Mouse (Mus musculus) G1E (cell line): ENCODE results near the gene Adam12. TPM values are rescaled to one million over a fixed set of nuclear protein-coding genes. Genes with fewer than 3 reads are reported as not detected.

Source experiments
- ATAC-seq: 2 replicates; pipeline ENCODE4 v1.8.0; 2016; ENCODE audit warnings: mild to moderate bottlenecking; ENCODE audit not compliant: insufficient number of reproducible peaks, poor library complexity, low FRiP score, severe bottlenecking; ENCODE audit errors: extremely low read depth
- DNase-seq: peaks from one replicate; pipeline ENCODE4 v3.0.0; 2012; ENCODE audit warnings: low spot score
- H3K27me3 ChIP-seq: 2 replicates; pipeline ENCODE4 v1.6.1; 2012; ENCODE audit warnings: mild to moderate bottlenecking, low read length, inconsistent platforms; ENCODE audit not compliant: insufficient read depth
- H3K36me3 ChIP-seq: replicated peaks from 2 replicates; pipeline ENCODE3; 2012; ENCODE audit warnings: mild to moderate bottlenecking, inconsistent platforms
- H3K4me1 ChIP-seq: 2 replicates; pipeline ENCODE4 v1.6.1; 2012; ENCODE audit warnings: low read depth, low read length, inconsistent platforms, mixed read lengths; ENCODE audit not compliant: insufficient read depth
- H3K4me3 ChIP-seq: 2 replicates; pipeline ENCODE4 v1.5.1; 2012; ENCODE audit warnings: low read depth, mild to moderate bottlenecking, inconsistent platforms, low read length, moderate library complexity, mixed read lengths
- H3K9me3 ChIP-seq: replicated peaks from 2 replicates; pipeline ENCODE4 v1.6.1; 2012; ENCODE audit warnings: inconsistent platforms
- CTCF ChIP-seq: IDR thresholded peaks from 2 replicates; pipeline ENCODE4 v1.5.1; 2012; ENCODE audit warnings: low read depth, low read length, inconsistent platforms, mixed read lengths
- GATA1 ChIP-seq: IDR thresholded peaks from 2 replicates; pipeline ENCODE4 v1.6.1; 2012; ENCODE audit warnings: borderline replicate concordance, low read length, inconsistent platforms, mixed read lengths
- GATA2 ChIP-seq: IDR thresholded peaks from 2 replicates; pipeline ENCODE4 v1.6.1; 2012; ENCODE audit warnings: low read depth, low read length, inconsistent platforms, borderline replicate concordance
- POLR2AphosphoS5 ChIP-seq: IDR thresholded peaks from 2 replicates; pipeline ENCODE4 v1.6.1; 2012; ENCODE audit warnings: low read depth, low read length, inconsistent platforms; ENCODE audit not compliant: insufficient replicate concordance
- TAL1 ChIP-seq: conservative IDR thresholded peaks from 2 replicates; pipeline ENCODE4 v1.6.1; 2012; ENCODE audit warnings: low read depth, low read length, inconsistent platforms, mixed read lengths
- polyA plus RNA-seq: library from polyadenylated mRNA; stranded (reverse); fragments of >175 nt; gene quantifications from 2 replicates; pipeline ENCODE4 v1.2.3, GENCODE M21; 2012
- total RNA-seq, 2 experiments: library from RNA; stranded (forward) in 1 of 2; stranded (reverse) in 1 of 2; fragments of 200-1000 nt in 1 of 2; fragments of >200 nt in 1 of 2; fragmentation: Nextera tagmentation in 1 of 2; gene quantifications; 2 replicates each; pipeline ENCODE4 v1.2.3; 2014 to 2017

The Adam12 gene
- total and polyA plus RNA-seq, 3 experiments, result 0.16 TPM; not detected in 2

- DNase-seq, result no peak
- H3K27me3 ChIP-seq, result no peaks in the 10 kb centered on the region
- H3K4me3 ChIP-seq, result no peak overlapping the region
- TF ChIP-seq TAL1 (no peak), CTCF (no peak), GATA1 (no peak), POLR2AphosphoS5 (no peak), GATA2 (no peak)
- ATAC-seq, result no peak
- H3K36me3 ChIP-seq, result no peaks in the 10 kb centered on the region
- H3K9me3 ChIP-seq, result peaks cover 19% of the 10 kb centered on the region
- H3K4me1 ChIP-seq, result no peaks in the 10 kb centered on the region
Measured at GRCm38 (mm10) chr7:134097861-134098260, 134.1 kb downstream of the Adam12 start.

GRCm38 (mm10) chr7:134093871-134094270 is 138.1 kb downstream of the Adam12 start:
- H3K27me3 ChIP-seq, result no peaks in the 10 kb centered on the region
- ATAC-seq (no peak), DNase-seq (no peak)
- H3K9me3 ChIP-seq, result peaks cover 50% of the 10 kb centered on the region
- H3K4me3 ChIP-seq, result no peak overlapping the region
- H3K4me1 ChIP-seq, result no peaks in the 10 kb centered on the region
- no peaks in the 10 kb centered on the region for H3K36me3 ChIP-seq
- TF ChIP-seq POLR2AphosphoS5 (no peak), TAL1 (no peak), GATA2 (no peak), CTCF (no peak), GATA1 (no peak)

GRCm38 (mm10) chr7:134090764-134091163 is 141.2 kb downstream of the Adam12 start:
- no peaks in the 10 kb centered on the region for H3K27me3 ChIP-seq
- no peak overlapping the region for H3K4me3 ChIP-seq
- TF ChIP-seq GATA2, result no peak
- TF ChIP-seq CTCF, result no peak
- no peak for ATAC-seq
- no peak for DNase-seq
- peaks cover 65% of the 10 kb centered on the region for H3K9me3 ChIP-seq
- no peaks in the 10 kb centered on the region for H3K36me3 ChIP-seq
- no peaks in the 10 kb centered on the region for H3K4me1 ChIP-seq

- DNase-seq (no peak), ATAC-seq (no peak)
- TF ChIP-seq GATA2 (no peak), GATA1 (no peak), CTCF (no peak), POLR2AphosphoS5 (no peak), TAL1 (no peak)
- Histone ChIP-seq H3K4me1 (no peaks in the 10 kb centered on the region), H3K9me3 (peaks cover 66% of the 10 kb centered on the region), H3K36me3 (no peaks in the 10 kb centered on the region), H3K27me3 (no peaks in the 10 kb centered on the region), H3K4me3 (no peak overlapping the region)
Measured at GRCm38 (mm10) chr7:134090256-134090655, 141.7 kb downstream of the Adam12 start.

- no peak for TF ChIP-seq TAL1
- no peak for TF ChIP-seq GATA2
- Histone ChIP-seq H3K36me3 (no peaks in the 10 kb centered on the region), H3K4me1 (no peaks in the 10 kb centered on the region), H3K9me3 (peaks cover 76% of the 10 kb centered on the region), H3K4me3 (no peak overlapping the region), H3K27me3 (no peaks in the 10 kb centered on the region)
- ATAC-seq (no peak), DNase-seq (no peak)
Measured at GRCm38 (mm10) chr7:134088548-134089347, 143.2 kb downstream of the Adam12 start.

- H3K27me3 ChIP-seq, result no peaks in the 10 kb centered on the region
- TF ChIP-seq TAL1 (no peak), POLR2AphosphoS5 (no peak), GATA2 (no peak), GATA1 (no peak), CTCF (no peak)
- H3K9me3 ChIP-seq, result peaks cover 69% of the 10 kb centered on the region
- ATAC-seq (no peak), DNase-seq (no peak)
- H3K4me3 ChIP-seq, result no peak overlapping the region
- no peaks in the 10 kb centered on the region for H3K4me1 ChIP-seq
- no peaks in the 10 kb centered on the region for H3K36me3 ChIP-seq
Measured at GRCm38 (mm10) chr7:134085396-134085795, 146.6 kb downstream of the Adam12 start.
